Mouse (Mus musculus) limb, embryonic 15.5 days (tissue): Measurements from ENCODE around the gene Tmem165. TPM values are rescaled to one million over a fixed set of nuclear protein-coding genes. Genes with fewer than 3 reads are reported as not detected.

Source experiments
- ATAC-seq: fragments of 200-750 bp; cut with Nextera tagmentation; 2 replicates; pipeline ENCODE4 v1.8.0; 2017; ENCODE audit warnings: low read depth, moderate TSS enrichment; ENCODE audit not compliant: insufficient number of reproducible peaks, low FRiP score, low TSS enrichment
- H3K27ac ChIP-seq: fragments of 300-500 bp; sonication (generic); 2 replicates; pipeline ENCODE4 v1.5.1; 2015; ENCODE audit warnings: moderate library complexity, mild to moderate bottlenecking, inconsistent platforms
- H3K27me3 ChIP-seq: fragments of 300-500 bp; sonication (generic); 2 replicates; pipeline ENCODE4 v1.6.1; 2015; ENCODE audit warnings: inconsistent platforms
- H3K36me3 ChIP-seq: fragments of 300-500 bp; sonication (generic); 2 replicates; pipeline ENCODE4 v1.6.1; 2015; ENCODE audit warnings: inconsistent platforms
- H3K4me1 ChIP-seq: fragments of 300-500 bp; sonication (generic); 2 replicates; pipeline ENCODE4 v1.6.1; 2015; ENCODE audit warnings: inconsistent platforms
- H3K4me2 ChIP-seq: fragments of 300-500 bp; sonication (generic); 2 replicates; pipeline ENCODE4 v1.6.1; 2015; ENCODE audit warnings: mild to moderate bottlenecking, inconsistent platforms
- H3K4me3 ChIP-seq: fragments of 300-500 bp; sonication (generic); 2 replicates; pipeline ENCODE4 v1.5.1; 2015; ENCODE audit warnings: mild to moderate bottlenecking, inconsistent platforms
- H3K9ac ChIP-seq: fragments of 300-500 bp; sonication (generic); 2 replicates; pipeline ENCODE4 v1.6.1; 2015; ENCODE audit warnings: inconsistent platforms
- H3K9me3 ChIP-seq: fragments of 300-500 bp; sonication (generic); 2 replicates; pipeline ENCODE4 v1.6.1; 2016; ENCODE audit warnings: inconsistent platforms
- WGBS: fragments of 180-500 bp; shearing (Covaris S2); methylation state at CpG from one replicate; pipeline ENCODE4 v1.1.7; 2015; 5-methylcytosine and 5-hydroxymethylcytosine counted together
- polyA plus RNA-seq: library from polyadenylated mRNA; unstranded; fragments of >200 nt; fragmentation: Nextera tagmentation; extraction: Ambion mirVana; gene quantifications from 2 replicates; pipeline ENCODE4 v1.2.1, GENCODE M21; 2015

Gene Tmem165
- polyA plus RNA-seq, 1 experiment from 2014 or later: 101 TPM

- Histone ChIP-seq H3K9me3 (no peaks in the 10 kb centered on the region), H3K4me3 (no peak overlapping the region), H3K27ac (no peak overlapping the region), H3K4me2 (no peak overlapping the region), H3K27me3 (no peaks in the 10 kb centered on the region), H3K9ac (no peak overlapping the region), H3K4me1 (0 out of 2 replicates have a peak, but pooled peaks cover 5% of the 10 kb centered on the region), H3K36me3 (peaks cover 46% of the 10 kb centered on the region)
- WGBS: 89% methylated on average over 6 of the region's 6 CpGs
- no peak for ATAC-seq
These were observed 30.7 kb upstream of the Tmem165 start for GRCm38 (mm10) chr5:76152956-76153355.

- 0 out of 2 replicates have a peak, but pooled peaks cover 5% of the 10 kb centered on the region for H3K4me1 ChIP-seq
- H3K4me2 ChIP-seq: no peak overlapping the region
- H3K9ac ChIP-seq: no peak overlapping the region
- no peaks in the 10 kb centered on the region for H3K27me3 ChIP-seq
- no peaks in the 10 kb centered on the region for H3K9me3 ChIP-seq
- no peak overlapping the region for H3K4me3 ChIP-seq
- peaks cover 48% of the 10 kb centered on the region for H3K36me3 ChIP-seq
- H3K27ac ChIP-seq: no peak overlapping the region
- WGBS: 93% methylated on average over 11 of the region's 11 CpGs
- ATAC-seq: no peak
These were observed 30.2 kb upstream of the Tmem165 start for GRCm38 (mm10) chr5:76153430-76153829.

- WGBS: 80% methylated on average over 21 of the region's 21 CpGs
- no peak overlapping the region for H3K4me2 ChIP-seq
- H3K4me3 ChIP-seq: no peak overlapping the region
- no peak for ATAC-seq
- peaks cover 49% of the 10 kb centered on the region for H3K36me3 ChIP-seq
- H3K4me1 ChIP-seq: 0 out of 2 replicates have a peak, but pooled peaks cover 5% of the 10 kb centered on the region
- H3K27ac ChIP-seq: no peak overlapping the region
- no peak overlapping the region for H3K9ac ChIP-seq
- H3K9me3 ChIP-seq: no peaks in the 10 kb centered on the region
- H3K27me3 ChIP-seq: no peaks in the 10 kb centered on the region
These were observed 29.1 kb upstream of the Tmem165 start for GRCm38 (mm10) chr5:76154434-76155165.

GRCm38 (mm10) chr5:76159555-76159954, 24.1 kb upstream of the Tmem165 start:
- H3K27me3 ChIP-seq: no peaks in the 10 kb centered on the region
- peaks cover 15% of the 10 kb centered on the region for H3K36me3 ChIP-seq
- 0 out of 2 replicates have a peak, but pooled peaks cover 3% of the 10 kb centered on the region for H3K4me1 ChIP-seq
- no peak for ATAC-seq
- H3K4me2 ChIP-seq: no peak overlapping the region
- no peak overlapping the region for H3K4me3 ChIP-seq
- no peak overlapping the region for H3K9ac ChIP-seq
- WGBS: 84% methylated on average over 6 of the region's 6 CpGs
- no peak overlapping the region for H3K27ac ChIP-seq
- H3K9me3 ChIP-seq: no peaks in the 10 kb centered on the region

GRCm38 (mm10) chr5:76160086-76160485, 23.6 kb upstream of the Tmem165 start:
- Histone ChIP-seq H3K27ac (no peak overlapping the region), H3K36me3 (peaks cover 12% of the 10 kb centered on the region), H3K4me1 (no peaks in the 10 kb centered on the region), H3K27me3 (no peaks in the 10 kb centered on the region), H3K9me3 (no peaks in the 10 kb centered on the region), H3K4me2 (no peak overlapping the region), H3K4me3 (no peak overlapping the region), H3K9ac (no peak overlapping the region)
- 49% methylated on average over 3 of the region's 3 CpGs for WGBS
- ATAC-seq: no peak

GRCm38 (mm10) chr5:76161491-76161890, 22.2 kb upstream of the Tmem165 start:
- no peaks in the 10 kb centered on the region for H3K4me1 ChIP-seq

GRCm38 (mm10) chr5:76162926-76163325, 20.8 kb upstream of the Tmem165 start:
- Histone ChIP-seq H3K27ac (no peak overlapping the region), H3K9me3 (no peaks in the 10 kb centered on the region), H3K4me1 (no peaks in the 10 kb centered on the region), H3K4me3 (no peak overlapping the region), H3K36me3 (peaks cover 4% of the 10 kb centered on the region; the same call in 1 of the 2 replicates), H3K9ac (no peak overlapping the region), H3K27me3 (no peaks in the 10 kb centered on the region), H3K4me2 (no peak overlapping the region)
- ATAC-seq: no peak
- 78% methylated on average over 5 of the region's 5 CpGs for WGBS

More at GRCm38 (mm10) chr5:76161491-76161890, 22.2 kb upstream of the Tmem165 start:
- Histone ChIP-seq H3K9me3 (no peaks in the 10 kb centered on the region), H3K9ac (no peak overlapping the region), H3K27me3 (no peaks in the 10 kb centered on the region), H3K36me3 (peaks cover 4% of the 10 kb centered on the region; the same call in 1 of the 2 replicates), H3K27ac (no peak overlapping the region), H3K4me2 (no peak overlapping the region), H3K4me3 (no peak overlapping the region)
- WGBS: 89% methylated on average over 6 of the region's 6 CpGs
- no peak for ATAC-seq

GRCm38 (mm10) chr5:76163828-76164390, 19.8 kb upstream of the Tmem165 start:
- H3K4me2 ChIP-seq: no peak overlapping the region
- H3K36me3 ChIP-seq: no peaks in the 10 kb centered on the region
- no peaks in the 10 kb centered on the region for H3K4me1 ChIP-seq
- ATAC-seq: no peak
- no peak overlapping the region for H3K9ac ChIP-seq
- no peaks in the 10 kb centered on the region for H3K27me3 ChIP-seq
- no peak overlapping the region for H3K27ac ChIP-seq
- H3K9me3 ChIP-seq: no peaks in the 10 kb centered on the region
- no peak overlapping the region for H3K4me3 ChIP-seq
- WGBS: 57% methylated on average over 4 of the region's 4 CpGs

- Histone ChIP-seq H3K9ac (no peak overlapping the region), H3K27me3 (no peaks in the 10 kb centered on the region), H3K9me3 (no peaks in the 10 kb centered on the region), H3K27ac (no peak overlapping the region), H3K4me2 (no peak overlapping the region), H3K4me3 (no peak overlapping the region), H3K4me1 (no peaks in the 10 kb centered on the region), H3K36me3 (no peaks in the 10 kb centered on the region)
- 66% methylated on average over 7 of the region's 7 CpGs for WGBS
- ATAC-seq: no peak
These were observed 18.9 kb upstream of the Tmem165 start for GRCm38 (mm10) chr5:76164827-76165226.

GRCm38 (mm10) chr5:76170522-76170921, 13.2 kb upstream of the Tmem165 start:
- H3K27ac ChIP-seq: no peak overlapping the region
- ATAC-seq: no peak
- no peak overlapping the region for H3K4me2 ChIP-seq

GRCm38 (mm10) chr5:76171039-76171438, 12.6 kb upstream of the Tmem165 start:
- no peaks in the 10 kb centered on the region for H3K36me3 ChIP-seq
- no peak overlapping the region for H3K27ac ChIP-seq
- no peaks in the 10 kb centered on the region for H3K9me3 ChIP-seq
- H3K4me2 ChIP-seq: no peak overlapping the region
- no peak for ATAC-seq
- no peak overlapping the region for H3K4me3 ChIP-seq
- H3K9ac ChIP-seq: no peak overlapping the region
- H3K27me3 ChIP-seq: no peaks in the 10 kb centered on the region
- no peaks in the 10 kb centered on the region for H3K4me1 ChIP-seq

More at GRCm38 (mm10) chr5:76170522-76170921, 13.2 kb upstream of the Tmem165 start:
- H3K9me3 ChIP-seq: no peaks in the 10 kb centered on the region
- no peak overlapping the region for H3K4me3 ChIP-seq
- no peak overlapping the region for H3K9ac ChIP-seq
- H3K36me3 ChIP-seq: no peaks in the 10 kb centered on the region
- WGBS: 79% methylated on average over 4 of the region's 4 CpGs
- no peaks in the 10 kb centered on the region for H3K27me3 ChIP-seq
- H3K4me1 ChIP-seq: no peaks in the 10 kb centered on the region

- H3K9me3 ChIP-seq: no peaks in the 10 kb centered on the region
- peaks cover 6% of the 10 kb centered on the region; the same call in 1 of the 2 replicates for H3K4me1 ChIP-seq
- no peak overlapping the region for H3K4me3 ChIP-seq
- H3K9ac ChIP-seq: no peak overlapping the region
- H3K4me2 ChIP-seq: no peak overlapping the region
- H3K27me3 ChIP-seq: no peaks in the 10 kb centered on the region
- no peaks in the 10 kb centered on the region for H3K36me3 ChIP-seq
- WGBS: 83% methylated on average over 4 of the region's 4 CpGs
- no peak for ATAC-seq
- H3K27ac ChIP-seq: no peak overlapping the region
These were observed 8.6 kb upstream of the Tmem165 start for GRCm38 (mm10) chr5:76175051-76175450.
